Mouse (Mus musculus) retina, adult 2 months (tissue): Measurements from ENCODE around the gene Kank1.

Experiments
- DNase-seq: peaks from one replicate; pipeline ENCODE4 v3.0.0-alpha.2; 2012; ENCODE audit warnings: low read depth, low spot score

Kank1 gene

DNA sequence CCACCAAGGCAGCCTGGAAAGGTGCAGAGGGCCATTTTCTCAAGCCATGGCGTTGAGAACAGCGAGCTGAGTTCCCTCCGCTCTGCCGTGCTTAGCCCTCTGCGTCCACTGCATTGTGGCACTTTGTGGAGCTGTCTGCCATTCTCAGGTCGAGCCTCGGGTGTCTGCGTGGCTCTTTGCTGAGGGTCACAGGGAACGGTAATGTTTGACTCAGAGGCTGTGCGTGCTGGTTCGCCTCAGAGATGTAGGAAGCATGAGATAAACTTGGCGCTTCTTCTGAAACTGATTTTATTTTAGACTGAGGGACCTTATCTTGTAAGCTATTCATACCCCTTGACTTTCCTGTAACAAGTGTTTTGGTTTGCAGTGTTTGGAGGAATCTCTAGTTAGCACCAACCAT is 72.0 kb downstream of the Kank1 start:
- no peak for DNase-seq

DNA sequence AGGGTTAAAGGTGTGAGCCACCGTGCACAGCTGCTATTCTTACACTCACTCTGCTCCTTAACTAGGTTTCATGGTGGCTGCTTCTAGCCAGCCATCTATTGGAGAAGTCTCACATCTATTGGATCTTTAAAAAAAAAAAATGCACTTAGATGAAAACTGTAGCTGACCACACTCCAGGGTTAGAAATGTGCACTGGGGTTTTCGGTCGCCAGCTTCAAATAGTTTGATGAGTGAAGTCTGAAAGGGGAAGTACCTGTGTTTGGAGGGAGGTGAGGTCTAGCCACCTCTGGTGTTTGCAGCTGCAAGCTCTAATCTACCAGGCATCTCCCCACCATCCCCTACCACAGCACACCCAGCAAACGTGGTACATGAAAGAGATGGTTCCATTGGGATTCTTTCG is 74.2 kb downstream of the Kank1 start:
- no peak for DNase-seq

DNA sequence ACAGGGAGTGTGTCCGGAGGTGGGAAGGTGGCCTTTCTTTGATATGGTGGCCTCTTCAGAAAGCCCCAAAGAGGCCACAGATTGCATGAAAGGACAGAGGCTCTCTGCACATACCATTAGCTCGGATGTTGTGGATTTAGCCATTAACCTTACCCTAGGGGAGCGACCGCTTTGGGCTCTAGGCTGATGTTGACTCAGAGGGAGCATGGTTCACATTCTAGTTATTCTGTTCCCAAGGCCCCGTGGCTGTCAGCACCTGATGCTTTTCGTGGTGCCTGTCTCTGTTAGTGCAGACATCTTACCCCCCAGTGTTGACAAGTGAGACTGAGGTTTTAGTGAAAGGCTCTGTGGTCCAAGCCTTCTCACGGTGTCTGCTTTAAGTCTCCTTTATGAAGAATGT is 74.9 kb downstream of the Kank1 start:
- DNase-seq = no peak

DNA sequence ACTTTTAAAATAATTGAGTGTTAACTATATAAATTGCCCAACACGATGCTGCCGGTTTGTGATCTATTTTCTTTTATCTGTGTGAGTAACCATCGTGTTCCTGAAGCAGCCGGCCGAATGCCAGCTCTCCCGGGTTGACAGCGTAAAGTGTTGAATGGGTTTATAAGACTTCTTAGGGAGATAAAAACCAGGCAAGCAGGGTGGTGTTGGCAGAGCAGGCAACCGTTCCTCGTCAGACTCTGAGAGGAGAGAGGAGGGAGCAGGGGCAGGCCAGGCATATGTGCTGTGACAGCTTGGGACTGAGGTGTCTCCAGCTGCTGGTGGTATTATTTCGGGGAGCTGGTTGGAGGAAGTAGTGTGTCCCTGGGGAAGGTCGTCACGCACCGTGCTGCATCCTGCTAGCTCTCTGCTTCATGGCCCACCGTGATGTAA is 78.7 kb downstream of the Kank1 start:
- DNase-seq = no peak

DNA sequence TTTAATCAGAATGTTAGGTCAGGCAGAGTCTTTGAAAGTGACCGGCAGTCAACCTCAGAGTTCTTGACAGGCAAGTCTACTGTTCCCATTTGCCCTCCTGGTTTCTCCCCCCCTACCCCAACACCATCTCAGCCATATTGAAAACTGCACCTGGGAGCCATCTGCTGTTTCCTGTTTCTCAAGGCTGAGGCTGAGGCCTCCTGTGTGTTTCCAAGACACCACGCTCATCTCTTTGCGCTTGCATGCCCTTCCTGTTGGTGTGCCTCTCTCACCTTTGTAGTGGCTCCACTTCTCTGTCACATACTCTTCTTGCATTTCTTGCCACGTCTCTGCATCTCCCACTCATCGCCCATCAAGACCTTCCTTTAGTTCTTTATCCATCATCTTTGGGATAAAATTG is 79.2 kb downstream of the Kank1 start:
- no peak for DNase-seq

DNA sequence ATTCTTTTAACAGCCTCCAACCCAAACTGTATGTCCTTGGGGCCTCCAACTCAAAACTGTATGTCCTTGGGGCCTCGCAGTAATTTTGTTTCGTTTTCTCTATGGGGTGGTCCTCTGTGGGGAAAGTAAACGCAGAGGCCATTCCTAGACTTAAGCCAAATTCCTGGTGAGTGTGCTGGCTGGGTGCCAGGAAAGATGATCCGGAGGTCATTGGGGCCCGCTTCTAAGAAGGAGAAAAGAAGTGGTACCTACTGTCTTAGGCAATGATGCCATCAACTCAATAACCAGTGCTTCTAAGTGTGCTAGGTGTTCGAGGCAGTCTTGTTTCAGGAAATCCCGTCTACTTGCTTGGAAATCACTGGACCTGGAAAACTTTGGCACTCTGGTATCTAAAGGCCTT is 87.5 kb downstream of the Kank1 start:
- no peak for DNase-seq

DNA sequence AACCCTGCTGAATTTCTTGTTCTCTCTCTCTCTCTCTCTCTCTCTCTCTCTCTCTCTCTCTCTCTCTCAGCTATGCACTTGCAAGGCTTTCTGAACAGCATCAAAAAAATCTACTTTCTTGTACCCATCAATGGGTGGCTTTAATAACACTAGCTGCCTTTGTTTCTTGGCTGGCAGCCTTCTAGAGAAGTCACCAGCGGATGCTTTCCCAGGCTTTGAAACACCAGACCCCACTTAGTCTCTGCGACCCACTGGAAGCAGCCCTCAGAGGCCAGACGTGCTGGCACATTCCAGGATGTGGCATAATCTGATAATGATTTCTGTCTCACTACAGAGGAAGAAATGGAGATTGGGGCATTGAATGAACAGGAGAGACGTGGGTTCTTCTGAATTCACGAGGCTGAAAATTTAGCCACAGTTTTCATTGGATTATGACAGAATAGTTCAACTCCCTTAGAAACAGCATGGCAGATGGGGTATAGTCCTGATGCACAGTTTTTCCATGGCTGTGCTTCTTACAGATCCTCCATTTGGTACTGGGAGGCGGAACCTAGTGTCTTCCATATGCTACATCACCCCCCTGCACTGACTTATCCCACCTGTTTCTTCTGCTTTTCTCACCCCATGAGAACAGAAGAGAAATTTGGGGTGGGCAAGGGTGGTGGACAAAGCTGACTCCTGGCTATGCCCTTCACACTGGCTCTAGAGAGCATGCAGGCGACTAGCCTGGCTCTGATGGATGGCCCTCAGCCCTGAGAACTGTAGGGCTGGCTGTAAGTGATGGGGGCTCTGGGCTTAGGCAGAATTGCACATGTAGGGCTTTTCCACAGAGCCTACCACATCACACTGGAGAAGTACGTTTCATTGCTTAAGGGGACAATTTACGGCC is 88.6 kb downstream of the Kank1 start:
- DNase-seq = no peak

DNA sequence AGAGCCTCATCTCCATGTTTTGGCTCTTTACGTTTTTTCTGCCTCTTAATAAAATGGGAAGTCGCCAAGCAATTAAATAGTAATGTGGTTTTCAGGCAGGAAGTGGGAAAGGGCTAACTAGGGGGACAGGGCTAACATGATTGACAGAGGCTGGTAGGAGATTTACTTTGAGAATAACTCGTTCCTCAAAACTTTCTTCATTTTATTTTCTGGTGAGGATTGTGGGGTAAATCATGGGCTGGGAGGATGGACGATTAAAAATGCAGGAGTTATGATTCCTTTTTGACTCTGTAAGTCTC is 89.2 kb downstream of the Kank1 start:
- no peak for DNase-seq

DNA sequence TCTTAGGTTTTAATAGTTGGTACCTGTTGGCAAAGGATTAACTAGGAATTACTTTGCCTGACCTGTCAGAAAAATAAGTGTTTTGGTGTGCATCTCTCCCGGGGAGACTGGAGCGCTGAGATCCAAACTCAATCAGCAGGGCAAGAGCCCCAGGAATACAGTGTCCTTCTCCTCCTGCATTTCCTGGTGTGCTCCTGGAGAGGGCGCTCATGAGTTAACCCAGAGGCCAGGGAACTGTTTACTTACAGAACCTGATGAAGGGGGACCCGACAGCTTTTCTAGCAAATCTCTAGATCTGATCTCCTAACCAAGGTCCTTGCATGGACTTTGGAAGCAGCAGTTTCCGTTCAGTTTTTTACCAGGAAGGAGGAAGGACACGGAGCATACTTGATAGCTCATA is 90.9 kb downstream of the Kank1 start:
- DNase-seq = no peak

DNA sequence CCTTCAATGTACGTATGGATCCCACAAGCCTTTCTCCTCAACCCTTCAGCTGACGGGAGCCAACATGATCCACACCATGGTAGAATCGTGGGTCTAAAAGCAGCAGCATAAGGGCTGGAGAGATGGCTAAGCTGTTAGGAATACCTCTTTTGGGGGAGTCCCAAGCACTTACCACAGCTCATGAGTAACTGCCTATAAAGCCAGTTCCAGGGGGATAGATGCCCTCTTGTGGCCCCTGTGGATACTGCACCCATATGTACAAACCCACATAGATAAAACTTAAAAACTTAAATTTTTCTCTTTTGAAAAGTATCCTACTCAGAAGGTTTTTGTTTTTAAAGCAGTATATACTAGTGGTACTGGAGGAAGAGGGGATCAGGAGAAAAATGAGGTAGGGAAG is 97.6 kb downstream of the Kank1 start:
- DNase-seq = peak; percentile 34

DNA sequence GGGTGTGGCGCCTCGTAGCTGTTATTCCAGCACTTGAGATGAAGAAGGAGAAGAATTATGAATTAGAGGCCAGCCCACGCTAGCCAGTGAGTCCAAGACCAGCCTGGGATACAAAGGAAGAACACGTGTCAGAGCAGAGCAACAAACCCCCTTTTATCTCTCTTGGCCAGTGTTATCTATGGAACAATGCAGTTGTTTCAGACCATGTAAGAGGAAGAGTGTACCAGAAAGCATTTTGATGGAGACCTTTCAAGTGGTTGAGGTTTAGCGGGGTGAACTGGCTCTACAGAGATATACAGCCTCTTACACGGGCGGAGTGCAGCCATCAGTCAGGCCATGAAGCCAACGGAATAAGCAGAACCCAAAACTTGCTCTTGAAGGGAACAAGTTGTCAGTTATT is 100.0 kb downstream of the Kank1 start:
- no peak for DNase-seq

DNA sequence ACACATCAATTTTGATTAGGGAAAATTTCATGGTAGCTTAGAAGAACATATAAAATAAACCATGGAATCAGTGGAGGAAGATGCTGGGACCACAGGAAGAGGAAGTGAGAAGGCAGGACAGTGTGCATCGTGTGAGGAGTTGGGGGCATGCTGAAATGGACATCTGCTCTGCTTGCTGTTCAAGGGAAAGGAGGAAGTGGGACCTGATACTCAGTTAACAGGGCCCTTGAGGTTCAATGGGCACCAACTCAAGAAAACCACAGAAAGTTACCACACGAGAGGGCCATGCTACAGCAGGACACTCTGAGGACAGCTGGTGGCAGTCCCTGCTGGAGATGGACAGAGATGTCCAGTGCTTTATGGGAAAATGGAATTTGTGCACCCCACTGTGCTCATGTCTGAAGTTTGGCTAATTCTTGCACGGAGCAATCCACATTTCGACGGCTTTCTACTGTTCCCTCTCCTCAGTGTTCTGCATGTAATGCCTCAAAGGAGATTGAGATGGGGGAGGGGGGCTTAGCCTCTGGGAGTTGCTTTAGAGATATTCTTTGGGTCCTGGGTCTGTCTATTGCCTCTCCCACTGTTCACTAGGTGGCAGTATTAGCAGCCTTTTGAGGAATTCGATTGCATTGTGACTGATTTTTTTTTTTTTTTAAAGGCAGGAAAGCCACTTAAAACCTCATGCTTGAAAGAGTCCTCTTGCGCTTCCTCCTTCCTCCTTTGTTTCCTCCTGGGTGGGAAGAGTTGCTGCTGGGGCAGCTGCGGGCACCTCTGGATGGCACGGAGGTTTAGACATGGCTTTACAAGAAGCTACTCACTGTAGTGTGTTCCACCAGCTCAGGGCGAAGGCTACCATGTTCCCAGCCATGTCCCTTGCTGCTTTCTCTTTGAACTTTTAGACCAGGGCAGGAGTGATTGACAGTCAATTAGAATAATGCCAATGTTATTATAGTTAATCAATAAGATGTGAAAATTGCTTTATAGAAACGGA is 104.2 kb downstream of the Kank1 start:
- DNase-seq = peak; percentile 13

DNA sequence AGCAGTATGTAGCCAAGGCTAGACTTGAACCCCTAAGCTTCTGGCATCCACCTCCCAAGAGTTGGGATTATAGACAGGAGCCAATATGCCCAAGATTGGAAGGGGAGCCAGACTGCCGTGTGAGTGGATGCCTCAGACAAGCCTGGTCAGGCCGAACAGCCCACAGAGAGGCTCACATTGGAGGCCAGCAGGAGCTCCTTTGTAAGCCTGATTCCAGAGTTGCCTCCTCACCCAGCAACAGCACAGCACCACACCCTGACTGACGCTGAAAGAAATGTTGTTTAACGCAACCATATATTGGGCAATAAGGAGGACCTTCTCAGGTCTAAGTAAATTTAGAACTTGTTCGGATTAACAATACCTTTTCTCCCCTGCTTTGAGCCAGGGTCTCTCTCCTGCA is 105.3 kb downstream of the Kank1 start:
- no peak for DNase-seq

DNA sequence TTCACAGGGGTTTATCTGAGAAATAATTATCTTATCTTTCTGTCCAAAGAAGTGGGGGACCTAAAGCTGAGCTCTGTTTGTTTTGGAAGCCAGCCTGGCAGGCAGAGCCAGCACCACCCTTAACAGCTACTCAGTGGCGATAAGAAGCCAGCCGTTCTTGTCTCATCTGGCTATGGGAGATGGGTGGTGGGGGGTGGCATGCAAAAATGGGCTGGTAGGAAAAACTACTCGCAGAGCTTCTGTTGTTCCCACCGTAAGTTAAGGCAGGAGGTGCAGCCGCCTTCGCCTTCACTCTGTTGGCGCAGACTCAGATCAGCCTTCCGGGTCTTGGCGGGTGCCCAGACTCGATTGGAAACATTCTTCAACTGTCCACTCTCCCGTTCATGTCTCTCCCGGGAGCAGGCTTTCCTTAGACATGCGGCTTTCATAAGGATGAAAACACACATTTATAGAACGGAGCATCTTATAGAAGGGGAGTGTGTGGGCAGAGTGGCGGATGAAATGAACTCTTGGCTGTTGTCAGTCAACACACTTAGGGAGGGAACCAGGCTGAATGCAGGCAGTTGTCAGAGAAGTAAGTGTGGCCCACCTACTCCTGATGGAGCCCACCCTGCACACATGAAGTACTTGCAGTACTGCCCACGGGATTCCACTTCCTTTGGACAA is 107.0 kb downstream of the Kank1 start:
- no peak for DNase-seq

DNA sequence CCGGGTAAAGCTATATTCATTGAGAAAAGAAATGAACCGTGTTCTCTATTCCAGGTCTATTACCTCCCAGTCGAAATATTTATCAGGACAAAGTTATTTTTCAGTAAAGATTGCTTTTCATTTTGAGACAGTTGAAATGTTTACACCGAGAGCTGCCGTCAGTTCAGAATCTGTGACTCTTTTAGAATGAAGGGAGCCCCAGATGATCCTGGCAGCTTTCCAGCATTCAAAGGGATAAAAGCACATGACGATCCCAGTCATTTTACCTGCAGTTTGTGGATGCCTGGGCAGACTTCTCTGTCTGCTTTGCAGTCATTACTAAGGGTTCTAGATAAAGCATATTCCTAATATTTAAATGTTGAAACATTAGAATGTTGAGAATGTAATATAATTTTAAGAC is 107.6 kb downstream of the Kank1 start:
- DNase-seq = no peak

DNA sequence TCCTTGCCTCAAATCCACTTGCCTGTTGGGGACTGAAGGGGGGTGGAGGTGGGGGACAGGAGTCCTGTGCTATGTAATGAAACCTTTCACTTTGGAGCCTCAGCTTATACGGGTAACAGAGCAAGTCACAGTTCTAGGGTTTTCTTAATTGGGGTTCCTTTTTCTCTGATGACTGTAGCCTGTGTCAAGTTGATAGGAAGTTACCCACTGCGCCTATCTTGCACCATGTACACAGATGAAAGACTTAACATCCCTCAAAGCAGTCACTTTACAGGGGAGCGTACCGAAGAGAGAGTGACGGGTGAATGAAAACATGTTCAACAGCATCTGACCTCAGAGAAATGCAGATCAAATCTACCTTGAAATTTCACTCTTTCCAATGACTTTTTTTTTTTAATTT is 109.2 kb downstream of the Kank1 start:
- no peak for DNase-seq

DNA sequence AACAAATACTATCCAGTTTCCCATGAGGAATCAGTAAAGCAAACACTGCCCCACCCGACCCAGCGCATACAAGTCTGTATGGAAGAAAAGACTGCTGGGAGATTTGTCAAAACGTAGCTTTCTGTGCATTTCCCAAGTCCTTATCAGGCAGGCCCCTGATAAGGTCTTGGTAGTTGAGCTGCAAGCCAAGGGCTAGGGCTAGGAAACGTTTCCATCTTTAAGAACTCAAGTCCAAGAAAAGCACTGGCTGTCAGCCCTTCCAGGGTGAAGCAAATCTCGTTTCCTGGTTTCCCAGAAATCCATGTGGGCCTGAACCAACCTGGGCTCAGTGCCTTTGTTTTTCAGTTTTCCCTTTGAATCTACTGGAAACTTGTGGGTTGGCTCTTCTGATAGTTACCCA is 110.7 kb downstream of the Kank1 start:
- no peak for DNase-seq

DNA sequence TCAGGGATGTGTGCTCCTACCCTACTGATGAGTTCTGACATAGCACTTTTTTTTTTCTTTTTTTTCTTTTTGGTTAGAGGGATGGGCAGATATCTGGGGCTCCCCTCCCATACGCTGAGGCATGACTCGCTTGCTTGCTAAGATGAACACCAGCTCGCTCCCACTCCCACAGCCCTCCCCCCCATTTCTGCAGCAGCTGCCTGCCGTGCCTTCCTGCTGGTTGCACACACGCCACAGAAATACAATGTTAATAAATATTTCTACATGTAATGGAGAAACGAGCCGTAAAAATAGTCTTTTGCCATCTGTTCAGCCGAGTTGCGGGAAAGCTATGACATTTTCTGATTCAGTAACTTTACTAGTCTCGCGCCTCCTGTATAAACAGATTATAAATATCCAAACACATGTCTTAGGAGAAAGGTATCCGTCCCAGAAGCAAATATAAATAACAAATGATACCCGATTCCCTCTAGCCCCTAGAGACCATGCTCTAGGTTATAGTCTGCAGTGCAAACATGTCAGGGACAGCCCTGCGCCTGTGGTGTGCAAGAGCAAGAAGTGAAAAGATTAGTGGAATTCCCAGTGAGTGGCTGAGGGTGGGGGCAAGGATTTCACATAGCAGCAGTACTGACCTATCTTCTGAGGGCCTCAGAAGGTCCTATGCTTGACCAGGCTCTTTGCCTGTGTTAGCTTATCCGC is 114.6 kb downstream of the Kank1 start:
- no peak for DNase-seq

DNA sequence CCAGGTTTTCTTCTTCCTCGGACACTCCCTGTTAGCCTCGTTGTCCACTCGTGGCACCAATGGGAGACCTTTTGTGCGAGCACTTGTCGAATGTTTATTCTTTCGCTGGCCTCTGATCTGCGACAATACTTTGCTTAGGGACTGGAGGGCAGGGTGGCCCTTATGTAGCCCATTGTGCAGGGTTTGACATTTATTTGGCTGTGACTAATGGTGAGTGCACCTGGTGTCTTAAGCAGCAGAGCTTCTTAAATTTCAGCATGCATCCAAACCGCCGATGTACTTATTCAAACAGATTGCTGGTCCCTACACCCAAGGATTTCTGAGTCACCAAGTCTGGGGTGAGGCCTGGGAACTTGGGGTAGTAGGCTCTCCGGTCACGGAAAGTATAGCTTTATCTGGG is 120.3 kb downstream of the Kank1 start:
- DNase-seq = no peak

DNA sequence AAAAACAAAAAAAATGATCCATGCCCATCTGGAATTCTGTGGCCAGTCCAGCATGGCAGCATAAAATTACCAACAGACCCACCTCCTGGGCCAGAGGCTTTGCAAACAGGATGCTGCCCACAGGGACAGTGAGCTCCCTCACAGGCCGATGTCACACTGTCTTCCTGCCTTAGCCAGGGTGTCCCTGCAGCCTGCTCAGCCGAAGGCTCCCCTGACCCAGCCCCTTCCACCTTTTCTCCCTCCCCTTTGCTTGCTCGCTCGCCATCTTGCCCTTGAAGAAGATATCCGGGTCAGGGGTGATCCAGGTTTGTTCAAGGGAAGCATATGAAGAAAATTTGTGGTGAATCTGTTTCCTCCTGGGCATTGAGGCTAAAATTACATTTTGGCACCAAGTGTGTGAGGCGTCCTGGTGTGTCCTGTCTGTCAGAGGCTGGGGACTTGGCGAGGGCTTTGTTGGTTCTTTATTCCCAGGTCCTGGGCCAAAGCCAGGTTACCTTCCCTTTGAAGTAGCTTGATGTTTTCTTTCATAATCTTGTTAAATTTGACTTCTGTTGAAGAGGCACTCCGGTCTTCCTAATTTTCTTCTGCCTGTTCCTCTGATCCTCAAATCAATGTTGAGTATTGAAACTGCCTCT is 121.8 kb downstream of the Kank1 start:
- no peak for DNase-seq

DNA sequence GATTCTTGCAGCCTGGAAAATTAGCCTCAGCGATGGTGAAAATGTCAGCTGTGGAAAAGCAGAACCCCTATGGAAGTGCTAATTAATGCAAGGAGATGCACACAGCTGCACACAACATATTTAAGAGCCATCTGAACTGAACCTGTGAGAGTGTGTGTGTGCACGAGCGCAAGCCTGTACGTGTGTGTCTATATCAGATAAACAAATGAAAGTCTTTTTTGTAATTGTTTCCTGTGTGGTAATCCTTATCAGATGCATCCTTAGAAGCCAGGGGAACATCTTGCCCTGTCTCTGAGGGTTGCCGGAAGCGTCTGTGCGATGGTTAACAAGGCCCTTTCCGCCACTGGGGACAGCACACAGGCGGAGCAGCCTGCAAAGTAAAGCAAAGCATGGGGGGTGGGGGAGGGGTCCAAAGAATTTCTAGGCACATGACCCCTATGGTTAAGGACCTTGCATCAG is 123.8 kb downstream of the Kank1 start:
- DNase-seq = no peak
